Mouse (Mus musculus): ENCODE results near the gene Diablo.

DNA sequence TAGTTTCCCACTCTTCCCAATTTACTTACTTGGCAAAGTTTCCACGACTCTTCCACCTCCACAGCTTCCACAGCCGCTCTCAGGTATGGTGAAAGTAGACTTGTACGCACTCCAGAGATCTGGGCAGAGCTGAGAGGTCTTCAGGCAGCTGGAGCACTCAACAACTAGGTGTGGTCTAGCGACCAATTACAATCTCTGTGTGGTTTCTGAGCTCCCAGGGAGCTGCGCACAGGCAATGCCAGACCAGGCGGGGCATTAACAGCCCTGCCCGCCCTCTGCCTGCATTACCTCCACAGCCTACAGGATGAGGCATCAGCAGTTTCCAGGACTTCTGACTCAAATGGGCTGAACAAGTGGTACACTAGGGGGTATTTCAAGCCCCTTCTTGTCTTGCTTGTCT, 1.3 kb upstream of the Diablo start, which contains the start of gene Gm49027:
- TF ChIP-seq POLR2AphosphoS2 (IDR thresholded peaks at IDR 0.05; ENCODE audit: insufficient read length, low read depth) (no peak), TCF12 (IDR thresholded peaks at IDR 0.05; ENCODE audit: insufficient read depth, poor library complexity, severe bottlenecking) (no peak), MAX (IDR thresholded peaks at IDR 0.05; ENCODE audit: low read depth) (no peak), MYOG (IDR thresholded peaks at IDR 0.05; ENCODE audit: control insufficient read depth in 1 of 3, insufficient read depth in 1 of 3, insufficient read length in 2 of 3, low read depth in 2 of 3) (no peak), E2F4 (IDR thresholded peaks at IDR 0.05; ENCODE audit: insufficient read depth) (no peak), USF1 (IDR thresholded peaks at IDR 0.05; ENCODE audit: low read depth) (no peak), POLR2A (IDR thresholded peaks at IDR 0.05; ENCODE audit: insufficient read length, low read depth) (no peak), REST (IDR thresholded peaks at IDR 0.05; ENCODE audit: insufficient read depth, insufficient read length) (no peak), CEBPB (IDR thresholded peaks at IDR 0.05; ENCODE audit: insufficient read depth, poor library complexity, severe bottlenecking) (no peak), TCF3 (IDR thresholded peaks at IDR 0.05; ENCODE audit: insufficient read length, low read depth) (no peak), SRF (IDR thresholded peaks at IDR 0.05; ENCODE audit: control insufficient read depth, insufficient read length, low read depth) (no peak)

Data from myocyte (in vitro differentiated cells).